Mouse (Mus musculus): ENCODE measurements at regions not wholly inside any gene's neighbourhood (a gene's known extent, or its start where the extent isn't known, plus 50 kb on each side); places are given as distances from the start of the nearest gene placed in this dataset.

DNA sequence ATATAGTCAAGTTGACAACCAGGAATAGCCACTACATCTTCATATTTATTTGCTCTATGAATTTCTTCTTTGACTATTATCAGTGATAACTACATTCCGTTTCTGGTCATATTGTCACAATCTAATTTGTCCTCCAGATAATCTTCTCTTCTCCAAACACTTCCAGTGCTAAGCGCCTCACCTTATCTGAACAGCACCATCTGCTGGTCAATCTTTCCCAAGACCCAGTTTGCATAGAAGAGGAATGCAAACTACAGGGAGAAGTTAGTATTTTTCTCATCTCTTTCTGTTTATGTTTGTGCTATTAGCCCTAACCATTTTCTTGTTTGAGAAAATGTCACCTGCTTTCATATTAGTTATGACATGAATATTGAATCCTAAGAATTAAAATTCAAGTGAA, 370.3 kb downstream of the Fscb start:
- TF ChIP-seq CTCF (IDR thresholded peaks at IDR 0.05; ENCODE audit: low read depth, low read length) (no peak), POLR2A (IDR thresholded peaks at IDR 0.05; ENCODE audit: extremely low read depth, insufficient read depth, low read length) (no peak)

Measured in liver, adult 2 months (tissue).